Mouse (Mus musculus): ENCODE measurements around the gene Arg2.

GRCm38 (mm10) chr12:79089182-79089812 lies 41.3 kb upstream of the Arg2 start, which contains the start of gene Pigh:
- TF ChIP-seq HCFC1 (IDR thresholded peaks at IDR 0.05; ENCODE audit: borderline replicate concordance, insufficient read depth, low read length), result peak; percentile 47; the same call in 1 of the 2 replicates
- TF ChIP-seq ZC3H11A (IDR thresholded peaks at IDR 0.05; ENCODE audit: borderline replicate concordance, low read depth, low read length), result no peak
- TF ChIP-seq CHD2 (IDR thresholded peaks at IDR 0.05; ENCODE audit: low read depth, low read length), result no peak
- TF ChIP-seq ZNF384 (IDR thresholded peaks at IDR 0.05; ENCODE audit: low read depth, low read length), result no peak

Data from ES-E14 (cell line).